Mouse (Mus musculus) embryo, embryonic 9.5 days (tissue): ENCODE results near the gene Bach2.
A peak's percentile ranks its signal among the peaks of the same experiment; 100 is the strongest.

Experiments
- DNase-seq: peaks from one replicate; pipeline ENCODE4 v3.0.0-alpha.2; 2017; ENCODE audit errors: extremely low spot score

The Bach2 gene

DNA sequence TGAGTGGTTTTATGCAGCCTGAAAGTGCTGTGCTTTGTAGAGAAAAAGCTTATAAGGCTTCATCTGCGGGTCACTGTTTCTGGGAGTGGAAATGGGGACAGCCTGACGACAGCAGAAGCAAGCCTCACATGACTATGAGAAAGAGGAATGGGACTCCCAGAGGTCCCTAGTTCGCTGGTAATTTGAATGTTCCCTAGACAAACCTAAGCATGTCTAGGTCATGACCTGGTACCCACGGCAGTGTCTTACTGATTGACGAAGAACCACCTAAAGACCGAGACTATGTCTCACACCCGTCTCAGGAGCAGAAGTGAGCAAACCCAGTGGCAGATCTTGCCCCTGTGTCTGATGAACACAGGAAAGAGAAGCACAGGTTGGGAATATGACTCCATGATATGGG, 325.8 kb downstream of the Bach2 start:
- no peak for DNase-seq

DNA sequence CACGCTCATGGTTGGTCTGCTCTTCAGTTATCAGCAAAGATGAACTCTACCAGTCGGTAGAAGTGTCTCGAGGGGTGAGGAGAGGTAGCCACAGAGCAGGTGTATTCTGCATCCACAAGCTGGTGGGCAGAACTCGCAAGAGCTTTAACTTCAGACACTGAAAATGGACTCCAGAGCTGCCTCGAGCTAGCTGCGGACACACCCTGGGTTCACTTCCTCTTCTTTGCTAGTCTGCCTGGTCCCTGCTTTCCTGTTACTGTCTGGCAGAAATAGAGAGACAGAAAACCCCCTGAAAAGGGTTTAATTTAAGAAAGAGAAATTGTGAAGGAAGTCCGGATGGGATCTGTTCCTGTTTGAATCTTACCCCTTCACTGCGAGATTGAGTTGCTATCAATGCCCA, 326.3 kb downstream of the Bach2 start:
- no peak for DNase-seq

DNA sequence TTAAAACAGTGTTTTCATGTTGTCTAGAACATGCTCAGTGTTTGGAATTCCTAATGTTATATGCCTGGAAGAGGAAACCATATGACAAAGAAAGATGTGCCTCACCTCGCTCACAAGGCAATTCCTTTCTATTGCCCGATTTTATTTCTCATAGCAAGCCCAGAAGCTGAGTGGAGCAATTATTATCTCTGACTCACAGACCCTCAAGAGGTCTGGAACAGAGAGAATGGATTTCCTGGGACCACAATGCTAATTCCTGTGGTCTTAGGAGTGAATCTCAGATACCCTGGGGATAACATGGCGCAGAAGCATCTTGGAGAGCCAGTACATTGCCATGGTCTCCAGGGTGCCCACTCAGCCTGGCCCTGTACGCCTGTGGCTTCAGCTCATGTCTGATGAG, 330.4 kb downstream of the Bach2 start:
- no peak for DNase-seq

DNA sequence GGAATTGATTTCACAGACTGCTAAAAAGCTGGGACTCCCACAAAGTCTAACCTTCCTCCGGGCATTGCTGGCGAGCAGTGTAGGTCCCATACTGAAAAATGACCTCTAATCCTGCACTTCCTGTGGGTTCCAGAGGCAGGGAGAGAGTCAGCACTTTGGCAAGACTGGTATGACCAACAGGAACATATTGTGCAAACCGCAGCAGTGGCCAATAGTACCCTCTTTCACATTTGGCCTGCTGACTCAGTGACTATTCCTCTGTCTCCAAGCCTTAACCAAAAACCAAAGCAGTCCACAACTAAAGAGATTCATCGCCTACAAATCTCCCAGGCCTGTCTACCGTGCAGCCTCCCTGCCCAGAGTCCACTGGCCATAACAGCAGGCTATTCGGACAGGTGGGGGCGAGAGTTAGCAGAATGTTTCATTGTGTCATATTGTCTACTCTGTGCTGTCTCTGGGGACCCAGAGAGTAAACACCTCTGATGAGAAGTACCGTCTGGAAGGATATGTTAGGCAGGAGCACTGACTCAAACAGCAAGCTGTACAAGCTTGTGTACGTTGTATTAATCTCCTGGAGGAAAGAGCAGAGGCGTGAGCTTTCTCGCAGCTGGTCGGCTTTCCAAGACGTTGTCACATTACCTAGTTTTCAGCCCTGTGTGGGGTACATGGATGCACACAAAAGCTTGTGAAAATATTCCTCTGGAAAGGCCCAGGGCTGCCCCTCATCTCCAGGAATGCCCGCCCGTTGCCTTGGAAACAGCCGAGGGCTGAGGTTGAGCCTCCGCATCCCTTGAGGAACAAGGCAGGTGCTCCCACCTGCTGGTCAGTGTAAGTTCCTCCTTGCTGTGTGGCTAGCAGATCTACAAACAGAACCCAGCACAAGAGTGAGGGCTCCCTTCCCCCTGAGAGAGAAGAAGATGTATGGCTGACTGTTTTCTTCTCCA, 331.7 kb downstream of the Bach2 start:
- no peak for DNase-seq

DNA sequence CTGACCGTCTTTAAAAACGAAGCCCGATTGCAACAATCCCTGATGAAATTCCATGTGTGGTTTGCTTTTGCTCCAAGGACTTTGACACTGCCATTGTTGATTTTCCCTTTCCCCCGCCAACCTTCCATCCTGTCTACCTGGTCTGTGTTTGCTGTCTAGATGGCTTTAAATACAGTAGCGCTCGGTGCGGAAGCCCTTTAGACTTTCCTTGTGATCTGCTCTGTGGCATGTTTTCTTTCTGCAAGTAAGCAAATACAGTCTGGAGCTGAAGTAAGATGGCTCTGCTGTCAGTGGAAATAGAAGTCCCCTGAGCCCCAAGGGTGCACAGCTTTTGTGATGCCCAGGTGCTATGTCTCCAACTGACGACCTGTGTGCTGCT, 332.3 kb downstream of the Bach2 start:
- DNase-seq: no peak

DNA sequence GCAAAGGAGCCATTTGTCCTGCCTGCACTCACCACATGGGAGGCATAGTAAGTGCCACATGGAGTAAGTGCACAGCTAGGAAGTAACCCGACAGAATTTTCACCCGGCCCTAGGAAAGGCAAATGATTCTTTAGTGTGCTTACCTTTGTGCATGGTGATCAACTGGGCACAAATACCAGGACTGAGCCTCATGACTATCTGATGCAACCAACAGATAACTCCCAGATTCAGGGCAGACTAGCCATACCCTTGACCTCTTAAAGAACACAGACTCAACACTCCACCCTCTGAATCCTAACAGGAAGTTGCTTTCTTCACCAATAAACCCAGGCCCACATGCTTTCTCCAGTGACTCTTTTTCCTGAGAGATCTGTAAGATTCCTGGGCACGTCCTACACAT, 332.8 kb downstream of the Bach2 start:
- DNase-seq: no peak

DNA sequence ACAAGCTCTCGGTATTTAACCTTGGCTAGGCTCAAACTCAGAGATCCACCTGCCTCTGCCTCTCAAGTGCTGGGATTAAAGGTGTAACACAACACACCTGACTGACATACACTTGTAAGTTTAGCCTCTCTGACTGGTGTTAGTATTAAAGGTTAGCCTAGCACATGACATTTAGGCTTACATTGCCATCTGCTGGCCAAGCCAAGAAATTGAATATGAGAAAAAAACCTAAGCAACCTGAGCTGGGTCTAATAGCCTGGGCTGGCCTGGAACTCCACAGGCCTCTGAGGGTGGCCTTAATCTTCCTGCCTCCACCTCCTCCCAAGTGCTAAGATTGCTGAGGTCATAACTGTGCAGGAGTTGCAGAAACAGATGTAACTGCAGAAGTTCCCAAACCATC, 333.5 kb downstream of the Bach2 start:
- DNase-seq: peak; percentile 44

DNA sequence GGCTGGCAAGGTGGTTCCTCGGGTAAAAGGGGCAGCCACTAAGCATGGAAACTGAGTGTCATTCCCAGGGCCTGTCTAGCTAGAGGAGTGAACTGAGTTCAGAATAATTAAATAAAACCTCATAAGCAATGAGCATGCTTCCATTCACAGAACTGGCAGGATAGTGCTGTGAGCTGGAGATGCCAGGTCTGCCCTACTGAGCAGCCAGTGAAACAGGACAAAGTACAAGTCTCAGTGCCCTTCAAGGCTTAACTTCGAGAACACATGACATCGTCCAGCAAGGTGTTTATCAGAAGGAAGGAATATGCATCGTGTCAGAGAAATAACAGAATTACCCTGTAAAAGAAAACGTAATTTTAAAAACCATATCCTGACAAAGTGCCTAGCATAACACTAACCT, 335.0 kb downstream of the Bach2 start:
- DNase-seq: no peak

DNA sequence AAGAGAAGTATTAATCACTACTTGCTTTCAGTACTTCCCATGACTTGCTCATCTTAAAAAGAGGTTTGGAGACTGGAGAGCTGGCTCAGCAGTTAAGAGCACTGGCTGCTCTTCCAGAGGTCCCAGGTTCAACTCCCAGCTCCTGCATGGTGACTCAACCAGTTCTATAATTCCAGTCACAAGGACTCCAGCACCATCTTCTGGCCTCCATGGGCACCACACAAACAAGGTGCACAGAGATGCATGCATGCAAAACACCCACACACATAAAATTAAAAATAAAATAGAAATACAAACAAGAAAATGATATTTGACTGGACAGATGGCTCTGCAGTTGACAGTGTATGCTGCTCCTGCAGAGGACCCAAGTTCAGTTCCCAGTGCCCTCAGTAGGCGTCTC, 336.0 kb downstream of the Bach2 start:
- no peak for DNase-seq

DNA sequence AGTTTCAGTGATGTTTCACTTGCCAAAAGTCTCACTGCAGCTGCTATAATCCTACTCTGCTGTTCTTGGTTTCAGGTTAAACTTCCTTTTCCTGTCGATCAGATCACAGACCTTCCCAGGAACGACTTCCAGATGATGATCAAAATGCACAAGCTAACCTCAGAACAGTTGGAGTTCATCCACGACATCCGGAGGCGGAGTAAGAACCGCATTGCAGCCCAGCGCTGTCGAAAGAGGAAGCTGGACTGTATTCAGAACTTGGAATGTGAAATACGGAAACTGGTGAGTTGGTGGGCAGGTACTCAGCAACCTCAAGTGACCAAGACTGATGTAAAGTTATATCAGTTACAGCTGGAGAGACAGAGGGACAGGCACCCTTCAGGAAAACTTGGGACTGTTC, 336.6 kb downstream of the Bach2 start:
- DNase-seq: no peak

DNA sequence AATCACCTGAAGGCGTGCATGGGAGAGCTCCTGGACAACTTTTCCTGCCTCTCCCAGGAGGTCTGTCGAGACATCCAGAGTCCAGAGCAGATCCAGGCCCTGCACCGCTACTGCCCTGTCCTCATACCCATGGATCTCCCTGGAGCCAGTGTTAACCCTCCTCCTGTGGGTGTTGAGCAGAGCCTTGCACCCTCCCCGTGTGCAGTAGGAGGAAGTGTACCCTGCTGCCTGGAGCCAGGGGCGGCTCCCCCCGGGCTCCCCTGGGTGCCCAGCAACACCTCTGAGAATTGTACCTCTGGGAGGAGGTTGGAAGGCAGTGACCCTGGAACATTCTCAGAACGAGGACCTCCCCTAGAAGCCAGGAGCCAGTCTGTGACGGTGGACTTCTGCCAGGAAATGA, 341.2 kb downstream of the Bach2 start:
- DNase-seq: no peak

DNA sequence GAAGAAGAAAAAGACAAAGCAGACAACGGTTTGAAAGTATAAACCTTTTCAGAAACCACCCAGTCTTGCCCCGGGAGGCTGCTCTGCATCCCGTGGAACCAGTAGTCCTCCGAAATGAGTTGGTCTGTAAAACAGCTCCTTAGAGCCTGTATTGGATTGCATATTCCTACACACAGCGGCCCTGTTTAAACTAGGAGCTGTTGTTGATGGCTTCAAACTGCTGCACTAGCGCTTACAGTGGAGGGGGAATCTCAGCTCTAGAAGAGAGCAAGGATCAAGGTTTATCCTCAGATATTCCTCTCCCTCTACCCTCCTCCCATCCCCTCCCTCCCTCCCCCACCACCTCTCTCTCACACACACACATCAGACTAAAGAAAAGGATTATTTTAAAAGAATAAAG, 345.6 kb downstream of the Bach2 start:
- DNase-seq: no peak

DNA sequence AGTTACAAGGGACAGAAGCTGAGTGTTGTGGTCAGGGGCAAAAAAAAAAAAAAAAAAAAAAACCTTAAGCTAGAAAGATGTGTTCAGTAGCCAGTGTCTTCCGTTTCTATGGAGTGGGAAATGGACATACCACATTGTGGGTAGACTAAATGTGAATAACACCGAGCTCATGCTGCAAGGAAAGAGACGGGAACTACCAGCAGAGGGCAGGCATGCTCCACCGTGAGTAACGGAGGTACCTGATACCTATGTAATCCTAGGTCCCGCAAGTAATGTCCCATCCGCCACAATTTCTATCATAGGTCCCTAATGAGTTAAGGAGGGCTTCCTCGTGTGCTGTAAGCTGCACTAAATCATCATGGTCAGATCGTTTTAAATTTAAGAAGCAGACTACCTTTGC, 348.0 kb downstream of the Bach2 start:
- DNase-seq: peak; percentile 64

DNA sequence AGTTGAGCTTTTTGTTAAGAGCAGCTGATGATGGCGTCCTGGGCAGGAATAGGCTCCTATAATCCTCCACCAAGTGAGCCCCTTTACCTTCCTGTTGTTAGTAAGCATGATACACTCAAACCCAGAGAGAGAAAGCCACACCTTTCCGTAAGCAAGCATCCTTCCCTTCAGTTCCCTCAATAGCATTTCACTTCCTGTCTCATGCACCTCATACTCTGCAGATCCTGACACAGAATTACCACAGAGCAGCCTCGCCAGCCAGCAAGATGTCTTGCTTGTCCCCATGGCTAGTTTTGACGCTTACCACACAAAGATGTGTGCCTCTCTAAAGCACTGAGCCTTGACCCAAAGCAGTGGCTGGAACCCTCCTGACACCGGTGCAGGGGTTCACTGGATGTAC, 348.9 kb downstream of the Bach2 start:
- no peak for DNase-seq

DNA sequence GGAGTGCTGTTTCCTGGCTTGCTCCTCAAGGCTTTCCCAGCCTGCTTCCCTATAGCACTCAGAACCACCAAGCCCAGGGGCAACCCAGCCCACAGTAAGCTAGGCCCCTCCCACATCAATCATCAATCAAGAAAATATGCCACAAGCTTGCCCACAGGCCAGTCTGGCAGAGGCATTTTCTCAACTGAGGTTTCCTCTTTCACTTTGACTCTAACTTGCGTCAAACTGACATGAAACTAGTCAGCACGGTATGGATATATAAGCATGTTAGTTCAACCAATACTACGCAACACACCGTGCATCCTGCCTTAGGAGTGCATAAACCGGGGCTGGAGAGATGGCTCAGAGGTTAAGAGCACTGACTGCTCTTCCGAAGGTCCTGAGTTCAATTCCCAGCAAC, 349.6 kb downstream of the Bach2 start:
- DNase-seq: no peak

DNA sequence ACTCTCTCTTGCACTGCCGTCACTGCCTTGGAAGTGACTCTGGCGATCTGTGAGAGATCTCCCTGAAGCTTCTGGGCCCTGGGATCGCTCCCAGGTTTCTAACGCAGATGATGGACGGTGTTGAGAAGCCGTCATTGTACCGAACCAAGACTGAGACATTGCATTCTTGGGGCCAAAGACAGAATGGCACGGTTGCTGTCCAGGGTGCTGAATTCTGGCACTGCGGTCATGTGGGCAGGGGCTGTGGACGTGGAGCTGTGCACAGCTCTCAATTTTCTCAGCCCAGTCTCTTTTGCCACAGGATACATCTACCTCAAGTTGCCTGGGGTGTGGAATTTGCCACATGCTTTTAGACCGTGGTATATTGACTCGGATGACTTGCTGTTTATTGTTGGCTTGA, 362.5 kb downstream of the Bach2 start:
- peak; percentile 62 for DNase-seq

DNA sequence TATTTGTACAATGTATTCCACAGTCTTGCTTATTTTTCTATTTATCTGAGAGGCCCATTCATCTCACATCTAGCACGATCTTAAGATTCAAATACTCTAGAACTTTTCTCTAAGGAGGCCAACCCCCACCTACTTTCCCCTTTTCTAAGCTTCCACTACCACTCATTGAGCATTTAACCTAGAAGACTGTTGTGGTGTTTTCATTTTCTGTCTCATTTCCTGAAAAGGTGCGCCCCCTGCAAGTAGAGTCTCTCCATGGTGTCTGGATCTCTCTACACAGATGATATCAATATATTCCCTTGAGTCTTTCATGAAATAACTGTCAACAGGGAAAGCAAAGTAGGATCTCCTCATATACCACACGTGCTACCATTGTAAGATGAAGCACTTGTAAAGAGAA, 364.1 kb downstream of the Bach2 start, which contains the start of gene Gja10:
Gene Gja10 (minus strand): TSS at position 101 of the 400 bp plus-strand sequence.
- DNase-seq: no peak

DNA sequence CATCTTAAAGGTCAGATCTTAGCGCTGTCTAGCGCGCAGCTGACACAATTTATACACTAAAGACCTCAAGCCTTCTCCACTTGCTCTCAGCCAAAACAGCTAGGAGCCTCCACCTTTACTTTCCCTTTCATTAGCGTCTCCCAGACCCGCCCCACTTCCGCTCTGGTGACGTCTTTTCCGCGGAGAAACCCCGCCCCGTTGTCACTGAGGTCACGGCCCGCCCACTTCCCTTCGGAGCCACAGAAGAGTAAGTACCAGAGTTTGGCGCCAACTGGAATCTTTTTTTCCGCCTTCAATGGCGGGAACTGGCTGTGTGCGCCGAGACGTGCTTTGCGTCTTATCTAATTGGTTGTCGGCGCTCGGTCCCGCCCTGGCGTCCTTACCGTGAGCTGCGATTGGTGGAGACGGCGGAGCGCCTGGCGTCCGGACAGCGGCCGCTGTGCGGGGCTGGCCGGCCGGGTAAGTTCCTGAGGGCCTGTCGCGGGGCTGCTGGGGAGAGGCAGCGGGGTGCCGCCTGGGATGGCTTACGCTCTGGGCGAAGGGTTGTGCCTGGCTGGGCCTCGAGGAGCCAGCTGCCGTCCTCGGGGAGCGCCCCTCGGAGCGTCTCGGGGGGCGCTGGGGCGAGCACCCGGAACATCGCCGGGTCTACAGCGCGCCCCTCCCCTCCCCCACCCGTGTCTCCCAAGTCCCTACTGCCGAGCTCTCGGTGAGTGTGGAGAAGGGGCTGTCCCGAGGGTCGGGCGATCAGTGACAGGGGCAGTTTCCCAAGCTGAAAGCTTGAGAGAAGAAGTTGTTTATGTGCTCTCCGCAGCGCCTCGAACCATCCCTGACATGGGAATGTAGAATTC, 376.7 kb downstream of the Bach2 start, which contains the start of gene Casp8ap2:
Gene Casp8ap2 (plus strand): TSS at position 418 of the 848 bp plus-strand sequence.
- DNase-seq: peak; percentile 100

DNA sequence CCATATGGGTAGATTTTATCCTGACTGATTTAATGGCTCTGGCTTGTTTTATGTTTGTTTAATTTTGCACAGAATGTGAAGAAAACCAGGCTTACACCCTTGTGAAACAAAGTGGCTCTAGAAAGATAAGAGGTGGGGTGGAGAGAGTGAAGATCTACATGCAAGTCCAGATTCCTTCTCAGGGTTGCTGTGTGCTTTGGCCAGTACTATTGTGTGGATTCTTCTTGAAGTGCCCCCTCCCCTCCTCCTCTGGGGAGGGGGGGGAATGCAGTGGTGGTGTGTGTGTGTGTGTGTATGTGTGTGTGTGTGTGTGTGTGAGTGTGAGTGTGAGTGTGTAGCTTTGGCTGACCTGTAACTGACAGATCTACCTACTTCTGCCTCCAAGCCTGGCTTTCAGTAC, 383.0 kb downstream of the Bach2 start:
- DNase-seq: no peak
